Mouse (Mus musculus) stomach, embryonic 14.5 days (tissue): ENCODE measurements around the gene Myd88. TPM values are rescaled to one million over a fixed set of nuclear protein-coding genes. Genes with fewer than 3 reads are reported as not detected.

ENCODE experiments used
- ATAC-seq: fragments of 200-750 bp; cut with Nextera tagmentation; 2 replicates; pipeline ENCODE4 v1.8.0; 2017; ENCODE audit warnings: low read depth, moderate TSS enrichment; ENCODE audit not compliant: insufficient number of reproducible peaks, insufficient read depth, low FRiP score
- H3K27ac ChIP-seq: fragments of 300-500 bp; sonication (generic); 2 replicates; pipeline ENCODE4 v1.5.1; 2014; ENCODE audit warnings: mild to moderate bottlenecking, low read length, moderate library complexity, mixed read lengths
- H3K27me3 ChIP-seq: fragments of 300-500 bp; sonication (generic); 2 replicates; pipeline ENCODE4 v1.6.1; 2014; ENCODE audit warnings: low read length, control low read depth, mixed read lengths; ENCODE audit not compliant: control insufficient read depth, insufficient read depth
- H3K36me3 ChIP-seq: fragments of 300-500 bp; sonication (generic); 2 replicates; pipeline ENCODE4 v1.6.1; 2014; ENCODE audit warnings: mild to moderate bottlenecking, control low read depth, low read length, moderate library complexity, mixed read lengths; ENCODE audit not compliant: control insufficient read depth, insufficient read depth
- H3K4me1 ChIP-seq: fragments of 300-500 bp; sonication (generic); 2 replicates; pipeline ENCODE4 v1.6.1; 2014; ENCODE audit warnings: low read length, control low read depth, mixed read lengths; ENCODE audit not compliant: control insufficient read depth, insufficient read depth
- H3K4me2 ChIP-seq: fragments of 300-500 bp; sonication (generic); replicated peaks from 2 replicates; pipeline ENCODE4 v1.6.1; 2014; ENCODE audit warnings: low read depth, low read length, control low read depth
- H3K4me3 ChIP-seq: fragments of 300-500 bp; sonication (generic); 2 replicates; pipeline ENCODE4 v1.5.1; 2014; ENCODE audit warnings: low read depth, low read length, control low read depth
- H3K9ac ChIP-seq: fragments of 300-500 bp; sonication (generic); replicated peaks from 2 replicates; pipeline ENCODE4 v1.6.1; 2014; ENCODE audit warnings: low read depth, mild to moderate bottlenecking, control low read depth, low read length, moderate library complexity, mixed read lengths
- H3K9me3 ChIP-seq: fragments of 300-500 bp; sonication (generic); 2 replicates; pipeline ENCODE4 v1.6.1; 2016; ENCODE audit warnings: low read depth, low read length, control low read depth; ENCODE audit not compliant: control insufficient read depth
- WGBS: fragments of 180-500 bp; shearing (Covaris S2); extraction: QIAGEN DNeasy Blood & Tissue Kit; methylation state at CpG from one replicate; pipeline ENCODE4 v1.1.7; 2014; 5-methylcytosine and 5-hydroxymethylcytosine counted together
- polyA plus RNA-seq: library from polyadenylated mRNA; unstranded; fragments of >200 nt; fragmentation: Nextera tagmentation; extraction: Ambion mirVana; gene quantifications from 2 replicates; pipeline ENCODE4 v1.2.1, GENCODE M21; 2014

Myd88 gene
- polyA plus RNA-seq, 1 experiment from 2014 or later = 28.4 TPM

- Histone ChIP-seq H3K27me3 (no peaks in the 10 kb centered on the region), H3K4me1 (peaks cover 19% of the 10 kb centered on the region), H3K4me2 (no peak overlapping the region), H3K27ac (no peak overlapping the region), H3K36me3 (peaks cover 12% of the 10 kb centered on the region), H3K4me3 (no peak overlapping the region), H3K9me3 (no peaks in the 10 kb centered on the region), H3K9ac (no peak overlapping the region)
- ATAC-seq = no peak
- 92% methylated on average over 3 of the region's 3 CpGs for WGBS
Observed at GRCm38 (mm10) chr9:119338350-119338749, 2.9 kb downstream of the Myd88 start.

GRCm38 (mm10) chr9:119337842-119338241 is 3.4 kb downstream of the Myd88 start:
- Histone ChIP-seq H3K36me3 (peaks cover 10% of the 10 kb centered on the region; the same call in 1 of the 2 replicates), H3K4me3 (no peak overlapping the region), H3K4me1 (peaks cover 19% of the 10 kb centered on the region), H3K9me3 (no peaks in the 10 kb centered on the region), H3K27ac (no peak overlapping the region), H3K27me3 (no peaks in the 10 kb centered on the region), H3K4me2 (no peak overlapping the region), H3K9ac (no peak overlapping the region)
- 94% methylated on average over 14 of the region's 14 CpGs for WGBS
- no peak for ATAC-seq

- no peaks in the 10 kb centered on the region for H3K9me3 ChIP-seq
- no peak overlapping the region for H3K9ac ChIP-seq
- no peaks in the 10 kb centered on the region for H3K27me3 ChIP-seq
- H3K4me3 ChIP-seq = no peak overlapping the region
- ATAC-seq = no peak
- no peak overlapping the region for H3K4me2 ChIP-seq
- 75% methylated on average over 4 of the region's 4 CpGs for WGBS
- peaks cover 10% of the 10 kb centered on the region; the same call in 1 of the 2 replicates for H3K36me3 ChIP-seq
- no peak overlapping the region for H3K27ac ChIP-seq
- 0 out of 2 replicates have a peak, but pooled peaks cover 13% of the 10 kb centered on the region for H3K4me1 ChIP-seq
Observed at GRCm38 (mm10) chr9:119335571-119335970, 5.6 kb downstream of the Myd88 start.

GRCm38 (mm10) chr9:119334834-119335233 is 6.4 kb downstream of the Myd88 start:
- Histone ChIP-seq H3K9me3 (no peaks in the 10 kb centered on the region), H3K27me3 (no peaks in the 10 kb centered on the region), H3K27ac (no peak overlapping the region), H3K4me1 (0 out of 2 replicates have a peak, but pooled peaks cover 8% of the 10 kb centered on the region), H3K36me3 (peaks cover 10% of the 10 kb centered on the region; the same call in 1 of the 2 replicates), H3K4me2 (no peak overlapping the region), H3K4me3 (no peak overlapping the region), H3K9ac (no peak overlapping the region)
- no peak for ATAC-seq
- WGBS = 89% methylated on average over 2 of the region's 2 CpGs

- Histone ChIP-seq H3K4me3 (no peak overlapping the region), H3K9ac (0 out of 2 replicates have a peak overlapping the region, but pooled peaks have one; percentile 14), H3K27me3 (no peaks in the 10 kb centered on the region), H3K9me3 (no peaks in the 10 kb centered on the region), H3K4me2 (no peak overlapping the region), H3K36me3 (peaks cover 10% of the 10 kb centered on the region; the same call in 1 of the 2 replicates), H3K27ac (no peak overlapping the region), H3K4me1 (0 out of 2 replicates have a peak, but pooled peaks cover 6% of the 10 kb centered on the region)
- no peak for ATAC-seq
- WGBS = 44% methylated on average over 10 of the region's 10 CpGs
Observed at GRCm38 (mm10) chr9:119334324-119334723, 6.9 kb downstream of the Myd88 start.

- 0 out of 2 replicates have a peak, but pooled peaks cover 3% of the 10 kb centered on the region for H3K4me1 ChIP-seq
- no peaks in the 10 kb centered on the region for H3K9me3 ChIP-seq
- WGBS = 87% methylated on average over 15 of the region's 15 CpGs
- H3K4me2 ChIP-seq = no peak overlapping the region
- no peak overlapping the region for H3K27ac ChIP-seq
- H3K27me3 ChIP-seq = no peaks in the 10 kb centered on the region
- H3K36me3 ChIP-seq = no peaks in the 10 kb centered on the region
- H3K4me3 ChIP-seq = no peak overlapping the region
- no peak overlapping the region for H3K9ac ChIP-seq
- ATAC-seq = no peak
Observed at GRCm38 (mm10) chr9:119330186-119330963, 10.8 kb downstream of the Myd88 start.

GRCm38 (mm10) chr9:119328488-119328887 is 12.7 kb downstream of the Myd88 start:
- 79% methylated on average over 3 of the region's 3 CpGs for WGBS
- ATAC-seq = no peak
- Histone ChIP-seq H3K9me3 (no peaks in the 10 kb centered on the region), H3K36me3 (no peaks in the 10 kb centered on the region), H3K27me3 (no peaks in the 10 kb centered on the region), H3K4me2 (no peak overlapping the region), H3K27ac (no peak overlapping the region), H3K9ac (no peak overlapping the region), H3K4me3 (no peak overlapping the region), H3K4me1 (no peaks in the 10 kb centered on the region)

- Histone ChIP-seq H3K36me3 (no peaks in the 10 kb centered on the region), H3K4me2 (no peak overlapping the region), H3K27ac (no peak overlapping the region), H3K4me1 (peaks cover 5% of the 10 kb centered on the region; the same call in 1 of the 2 replicates), H3K9ac (no peak overlapping the region), H3K27me3 (no peaks in the 10 kb centered on the region), H3K4me3 (no peak overlapping the region), H3K9me3 (no peaks in the 10 kb centered on the region)
- WGBS = 71% methylated on average over 1 of the region's 1 CpGs
- no peak for ATAC-seq
Observed at GRCm38 (mm10) chr9:119324130-119324529, 17.1 kb downstream of the Myd88 start.
